Mouse (Mus musculus): ENCODE results near the gene Bcl2l1.

Gene Bcl2l1

DNA sequence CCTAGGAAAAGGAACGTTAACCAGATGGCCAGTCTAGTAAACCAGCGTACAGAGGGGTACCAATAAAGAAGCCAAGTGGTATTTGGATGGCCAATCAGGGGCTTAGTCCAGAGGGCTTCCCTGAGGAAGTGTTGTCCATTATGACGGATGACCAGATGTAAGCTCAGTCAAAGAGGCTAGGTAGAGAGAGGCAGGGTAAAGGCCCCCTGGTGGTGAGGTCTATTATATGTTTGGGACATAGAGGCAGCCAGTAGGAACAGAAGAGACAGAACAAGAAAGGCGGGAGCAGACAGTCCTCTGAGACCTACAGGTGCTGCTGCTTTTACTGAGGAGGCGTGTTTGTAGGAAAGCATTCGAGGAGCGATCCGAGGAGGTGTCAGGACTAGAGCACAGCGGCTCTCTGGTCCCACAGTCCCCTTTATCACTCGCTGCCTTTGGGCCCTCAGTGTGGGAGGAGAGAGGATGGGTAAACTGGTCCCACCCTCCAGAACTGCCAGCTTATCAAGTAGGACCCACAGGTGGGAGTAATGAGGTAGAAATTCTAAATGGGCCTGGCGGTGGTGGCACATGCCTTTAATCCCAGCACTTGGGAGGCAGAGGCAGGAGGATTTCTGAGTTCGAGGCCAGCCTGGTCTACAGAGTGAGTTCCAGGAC is 63.8 kb downstream of the Bcl2l1 start:
- DNase-seq, result peak; percentile 69

DNA sequence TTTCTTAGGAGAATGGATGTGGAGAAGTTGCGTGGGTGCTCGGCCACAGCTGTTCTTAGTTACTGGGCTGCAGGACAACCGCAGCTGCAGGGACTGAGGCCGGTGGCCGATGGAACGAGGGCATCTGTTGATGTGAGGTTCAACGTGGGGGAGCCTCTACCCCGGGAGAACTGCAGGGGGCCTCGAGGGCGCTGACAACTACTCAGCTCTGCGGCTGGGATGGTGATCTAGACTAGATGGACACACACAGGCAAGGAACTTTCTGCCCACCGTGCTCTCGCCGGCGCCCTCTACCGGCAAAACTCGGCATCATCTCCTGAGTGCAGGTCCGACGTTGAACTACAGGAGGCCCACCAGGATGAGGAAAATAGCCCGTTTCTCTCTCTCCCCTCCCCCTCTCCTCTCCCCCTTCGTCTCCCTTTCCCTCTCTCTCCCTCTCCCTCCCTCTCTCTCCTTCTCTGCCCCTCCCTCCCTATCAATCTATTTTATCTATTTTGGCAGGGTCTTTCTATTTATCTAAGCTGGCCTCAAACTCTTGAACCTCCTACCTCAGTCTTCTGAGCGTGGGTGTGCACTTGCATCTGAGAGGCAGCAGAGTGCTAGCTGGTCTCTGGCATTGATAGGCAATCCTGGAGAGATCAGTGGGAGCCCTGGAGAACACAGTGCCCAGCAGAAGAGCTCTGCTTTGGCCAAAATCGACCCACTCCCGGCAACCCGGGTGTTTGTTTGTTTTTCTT is 65.0 kb downstream of the Bcl2l1 start:
- DNase-seq, result peak; percentile 90

DNA sequence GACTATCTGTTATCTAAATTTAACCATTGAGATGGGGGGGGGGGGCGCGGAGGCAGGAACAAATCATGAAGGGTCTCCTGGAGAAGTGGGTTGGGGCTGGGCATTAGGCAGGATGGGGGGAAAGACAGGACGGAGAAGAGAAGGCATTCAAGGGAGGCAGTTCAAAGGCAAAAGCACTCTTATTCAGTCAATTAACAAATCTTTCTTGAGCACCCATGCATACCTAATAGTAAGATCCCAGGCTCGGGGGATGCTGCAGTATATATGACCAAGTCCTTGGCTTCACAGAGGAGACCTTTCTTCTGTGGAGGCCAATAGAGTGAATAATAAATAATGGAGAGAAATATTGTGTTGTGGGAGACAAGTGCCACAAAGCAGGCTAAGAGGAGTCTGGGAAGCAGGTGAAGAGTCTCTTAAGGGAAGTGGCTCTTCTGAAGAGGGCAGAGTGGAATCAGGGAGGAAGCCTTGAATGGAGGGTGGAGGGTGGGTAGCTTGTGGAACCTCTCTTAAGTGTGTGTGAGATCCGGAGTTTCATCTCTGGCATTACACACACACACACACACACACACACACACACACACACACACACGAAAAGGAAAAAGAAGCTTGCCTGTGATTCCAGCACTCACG is 66.4 kb downstream of the Bcl2l1 start:
- no peak for DNase-seq

DNA sequence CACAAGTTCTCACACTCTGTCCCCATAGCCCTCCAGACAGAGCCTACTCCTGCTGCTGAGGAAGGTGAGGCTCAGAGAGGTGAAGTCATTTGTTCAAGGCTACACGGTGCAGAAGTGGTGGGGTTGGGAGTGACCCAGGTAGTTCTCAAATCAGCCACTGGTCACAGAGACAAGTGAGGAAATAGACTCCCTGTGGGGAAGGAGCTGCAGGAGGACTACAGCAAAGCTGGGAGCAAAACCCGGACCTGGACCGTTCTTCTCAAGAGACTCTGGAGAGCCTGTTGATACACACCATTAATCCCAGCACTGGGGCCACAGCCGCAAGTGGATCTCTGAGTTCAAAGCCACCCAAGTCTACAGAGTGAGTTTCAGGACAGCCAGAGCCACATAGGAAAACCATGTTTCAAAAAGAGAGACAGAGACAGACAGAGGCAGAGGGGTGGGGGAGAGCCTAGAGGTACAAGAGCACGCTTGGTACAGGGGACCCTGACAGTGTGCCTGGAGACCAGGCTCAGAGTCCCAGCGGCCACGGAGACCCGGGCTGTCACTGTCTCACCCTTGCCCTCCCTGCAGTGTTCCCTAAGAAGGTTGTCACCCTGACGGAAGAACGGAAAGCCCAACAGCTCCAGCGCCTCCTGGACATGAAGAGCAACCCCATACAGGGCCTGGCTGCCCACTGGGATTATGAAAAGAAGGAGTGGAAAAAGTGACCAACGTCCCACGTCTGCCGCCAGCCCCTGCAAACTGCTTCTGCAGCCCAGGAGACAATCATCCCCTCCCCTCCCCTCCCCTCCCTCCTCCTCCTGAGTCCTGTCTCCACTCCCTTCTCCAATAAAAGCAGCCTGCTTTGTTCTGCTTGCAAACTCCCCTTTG is 67.1 kb downstream of the Bcl2l1 start:
- DNase-seq, result no peak

DNA sequence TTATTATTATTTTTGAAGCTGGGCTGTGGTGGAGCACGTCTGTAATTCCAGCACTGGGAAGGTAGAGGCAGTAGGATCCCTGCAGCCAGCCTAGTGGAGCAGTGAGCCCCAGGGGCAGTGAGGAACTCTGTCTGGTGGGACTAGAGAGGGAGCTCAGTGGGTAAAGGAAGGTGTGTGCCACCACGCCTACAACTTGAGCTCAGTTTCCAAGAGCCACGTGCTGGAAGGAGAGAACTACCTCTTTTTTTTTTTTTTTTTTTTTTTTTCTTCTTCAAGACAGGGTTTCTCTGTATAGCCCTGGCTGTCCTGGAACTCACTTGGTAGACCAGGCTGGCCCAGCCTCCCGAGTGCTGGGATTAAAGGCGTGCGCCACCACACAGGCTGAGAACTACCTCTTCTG is 68.2 kb downstream of the Bcl2l1 start:
- no peak for DNase-seq

DNA sequence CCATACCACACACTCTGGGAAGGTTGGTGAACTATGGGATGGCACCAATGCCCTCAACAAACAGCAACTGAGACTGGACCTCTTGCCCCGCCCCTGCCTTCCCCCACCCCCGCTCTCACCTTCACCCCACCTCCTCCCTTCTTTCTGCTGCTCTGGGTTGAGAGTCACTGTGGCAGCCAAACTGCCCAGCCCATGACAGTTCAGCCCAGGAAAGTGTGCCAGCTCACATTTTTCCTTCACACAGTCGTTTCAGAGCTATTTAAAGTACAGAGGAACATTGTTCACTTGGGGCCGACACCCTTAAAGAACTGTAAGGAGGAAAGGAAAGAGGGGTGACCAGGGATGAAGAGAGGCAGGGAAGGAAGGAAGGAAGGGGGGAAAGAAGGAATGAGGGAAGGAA is 73.2 kb downstream of the Bcl2l1 start:
- no peak for DNase-seq

DNA sequence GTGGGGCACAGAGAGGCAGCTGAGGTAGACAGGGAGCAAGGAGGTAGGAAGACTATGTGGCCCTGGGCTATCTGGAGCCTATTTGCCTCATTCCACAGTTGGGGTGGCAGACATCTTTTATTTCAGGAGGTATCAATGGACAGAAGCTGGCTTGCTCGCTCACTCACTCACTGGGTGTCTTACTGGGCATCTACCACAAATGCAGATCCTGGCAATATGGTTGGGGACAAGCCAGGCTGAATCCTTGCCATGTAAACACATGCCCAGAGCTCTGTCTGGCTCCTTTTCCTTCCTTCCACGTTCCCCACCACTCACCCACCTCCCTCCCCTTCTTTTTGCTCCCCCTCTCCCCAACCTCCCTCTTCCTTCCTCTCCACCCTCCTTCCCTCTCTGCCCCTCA is 74.0 kb downstream of the Bcl2l1 start:
- DNase-seq, result peak; percentile 81

DNA sequence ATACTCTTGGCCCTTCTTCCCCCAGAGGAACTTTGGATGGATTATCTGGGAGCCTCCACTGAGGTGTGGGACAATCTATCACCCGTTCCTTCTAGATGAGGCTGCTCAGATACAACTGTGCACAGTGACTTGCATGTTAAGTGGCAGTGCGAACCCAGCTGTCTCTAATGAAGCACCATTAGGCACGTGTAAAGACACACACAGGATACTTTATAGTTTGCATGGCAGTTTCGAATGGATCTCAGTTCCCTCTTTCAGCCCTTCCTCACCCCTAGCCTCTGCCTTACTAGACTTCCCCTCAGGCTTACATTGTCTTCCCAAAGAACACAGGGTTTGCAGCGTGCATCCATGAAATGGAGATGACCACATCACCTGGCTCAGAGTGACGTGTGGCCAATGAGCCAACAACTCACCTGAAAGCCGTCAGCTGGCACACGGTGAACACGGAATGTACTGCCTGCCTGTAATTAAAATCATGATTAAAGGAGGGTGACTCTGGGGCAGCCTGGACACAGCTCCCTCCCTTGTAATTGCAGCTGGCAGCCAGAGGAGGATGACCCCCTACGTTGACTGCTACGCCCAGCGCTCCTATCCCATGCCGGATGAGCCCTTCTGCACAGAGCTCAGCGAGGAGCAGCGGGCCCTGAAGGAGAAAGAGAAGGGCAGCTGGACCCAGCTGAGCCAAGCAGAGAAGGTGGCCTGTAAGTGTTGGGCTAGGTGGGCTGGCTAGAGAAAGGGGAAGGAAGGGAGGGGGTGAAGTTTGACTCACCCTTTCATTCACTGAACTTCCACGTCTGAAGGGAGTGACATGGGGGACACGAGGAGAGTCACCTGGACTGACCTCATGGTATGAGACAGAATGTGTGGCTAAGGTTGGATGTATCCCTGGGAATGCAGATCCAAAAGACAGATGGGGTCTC is 74.8 kb downstream of the Bcl2l1 start:
- DNase-seq, result no peak

DNA sequence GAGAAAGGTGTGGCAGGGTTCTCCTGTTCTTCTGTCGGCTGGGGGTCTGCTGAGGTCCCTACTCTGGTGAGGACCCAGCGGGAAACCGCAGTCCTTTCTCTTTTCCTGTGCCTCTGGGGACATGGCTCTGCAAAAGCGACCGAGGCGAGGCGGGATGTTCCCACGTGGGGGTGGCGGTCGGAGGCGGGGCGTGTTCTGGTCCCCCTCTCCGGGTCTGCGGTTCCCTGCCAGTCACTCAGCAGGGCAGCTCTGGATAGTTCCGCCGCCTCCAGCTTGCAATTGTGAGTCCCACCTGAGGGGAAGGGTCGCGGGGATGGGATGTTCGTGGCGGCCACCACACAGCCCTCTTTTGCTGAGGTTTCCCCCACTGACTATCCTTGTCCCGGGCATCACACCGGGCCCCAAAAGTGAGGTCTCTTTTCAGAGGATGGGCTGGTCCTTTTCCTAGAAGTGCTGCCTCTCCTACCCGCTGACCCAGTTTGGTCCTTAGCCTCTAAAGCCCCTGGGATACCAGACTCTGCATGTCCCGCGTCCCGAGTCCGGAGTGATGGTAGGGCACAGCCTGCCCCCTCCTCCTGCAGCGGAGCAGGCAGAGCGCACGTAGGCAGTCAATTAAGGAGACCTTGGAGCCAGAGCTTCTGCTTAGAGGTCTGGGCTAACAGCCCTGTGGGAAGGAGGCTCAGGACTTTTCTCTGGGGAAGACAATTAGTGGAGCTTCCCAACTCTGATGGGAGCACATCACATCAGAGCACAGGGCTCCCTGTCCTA is 77.4 kb downstream of the Bcl2l1 start, which contains the start of gene Cox4i2:
Cox4i2 (plus strand) TSS at position 230 of the 768 bp plus-strand sequence.
- DNase-seq, result no peak

DNA sequence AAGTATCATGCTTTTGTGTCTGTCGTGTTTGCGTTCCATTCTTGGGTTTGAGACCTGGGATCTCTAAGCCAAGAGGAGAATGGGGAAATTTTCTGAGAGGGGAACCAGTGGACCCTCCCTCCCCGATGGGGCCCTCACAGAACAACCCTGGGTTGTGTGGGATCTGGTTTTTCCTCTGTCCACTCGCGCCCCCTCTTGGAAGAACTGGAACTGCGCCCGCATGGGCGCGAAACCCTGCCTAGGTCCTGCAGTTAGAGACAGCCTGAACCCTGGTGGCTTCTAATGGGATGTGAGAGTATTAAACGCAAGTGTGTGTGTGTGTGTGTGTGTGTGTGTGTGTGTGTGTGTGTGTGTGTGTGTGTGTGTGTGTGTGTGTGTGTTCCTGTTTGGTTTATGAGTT is 89.1 kb downstream of the Bcl2l1 start:
- DNase-seq, result no peak

DNA sequence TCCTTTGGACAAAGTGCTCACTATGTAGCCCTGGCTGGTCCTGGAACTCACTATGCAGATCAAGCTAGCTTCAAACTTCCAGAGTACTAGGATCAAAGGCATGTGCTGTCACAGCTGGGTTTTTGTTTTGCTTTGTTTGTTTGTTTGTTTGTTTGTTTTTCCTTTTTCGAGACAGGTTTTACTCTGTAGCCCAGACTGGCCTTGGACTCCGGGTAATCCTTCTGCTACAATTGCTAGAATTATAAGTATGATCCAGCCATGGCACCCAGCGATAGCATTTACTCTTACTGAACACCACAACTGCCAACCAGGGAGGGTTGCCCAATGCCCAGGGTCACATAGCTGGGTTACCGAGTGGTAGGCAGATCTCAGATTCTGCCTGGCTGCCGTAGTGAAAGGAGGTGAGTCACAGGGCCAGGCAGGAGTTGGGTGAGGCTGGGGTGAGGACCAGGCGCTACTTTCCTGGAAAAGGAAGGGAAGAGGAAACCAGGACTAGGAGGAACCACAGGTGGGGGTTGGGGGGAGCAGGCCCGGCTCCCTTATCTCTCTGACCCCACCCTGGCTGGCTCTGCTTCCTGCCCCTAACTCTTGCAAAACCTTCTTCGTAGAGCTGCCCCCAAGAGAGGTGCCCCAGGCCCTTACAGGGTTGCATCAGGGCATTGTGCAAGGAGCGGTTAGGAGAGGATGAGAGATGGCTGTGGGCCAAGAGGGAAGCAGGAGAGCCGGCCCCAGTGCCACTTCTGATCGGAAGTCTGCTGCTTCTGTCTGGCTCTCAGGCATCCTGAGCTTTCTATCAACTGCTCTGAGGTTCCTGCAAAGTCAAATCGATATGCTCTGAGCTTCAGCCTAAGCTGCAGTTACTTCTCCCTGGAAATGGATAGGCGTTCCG is 90.1 kb downstream of the Bcl2l1 start:
- no peak for DNase-seq

DNA sequence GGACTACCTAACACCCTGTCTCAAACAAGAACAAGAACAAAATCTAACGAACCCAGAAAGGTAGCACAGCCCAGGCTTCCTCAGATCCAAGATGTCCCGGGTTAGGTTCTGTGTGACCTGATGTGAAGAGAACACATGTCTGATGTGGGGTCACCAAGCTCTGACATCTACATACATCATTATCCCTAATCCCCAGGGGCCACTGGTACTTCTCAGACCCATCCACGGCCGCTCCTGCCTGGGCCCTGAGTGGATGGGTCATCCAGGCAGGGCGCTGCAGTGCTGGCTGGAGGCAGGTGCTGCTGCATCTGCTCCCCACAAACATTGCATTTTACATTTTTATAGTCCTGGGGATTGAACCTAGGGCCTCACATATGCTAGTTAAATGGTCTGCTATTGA is 91.0 kb downstream of the Bcl2l1 start:
- DNase-seq, result no peak

DNA sequence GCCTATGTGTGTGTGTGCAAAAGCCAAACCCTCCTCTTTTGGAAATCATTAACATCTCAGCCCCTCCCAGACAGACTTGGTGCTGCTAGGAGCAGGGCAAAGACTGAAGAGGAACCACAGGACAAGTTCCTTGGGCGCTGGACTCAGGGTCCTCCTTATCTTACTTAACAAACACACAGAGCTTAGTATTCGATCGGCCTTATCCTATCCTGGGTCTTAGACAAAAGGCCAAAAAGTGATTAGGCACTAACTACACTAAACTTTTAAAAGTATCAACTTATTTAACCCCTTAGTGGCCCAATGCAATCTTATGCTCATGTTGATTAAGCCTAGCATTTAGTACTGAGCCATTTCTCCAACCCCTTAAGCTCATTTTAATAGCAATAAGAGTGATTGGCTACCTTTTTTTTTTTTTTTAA is 91.7 kb downstream of the Bcl2l1 start:
- no peak for DNase-seq

DNA sequence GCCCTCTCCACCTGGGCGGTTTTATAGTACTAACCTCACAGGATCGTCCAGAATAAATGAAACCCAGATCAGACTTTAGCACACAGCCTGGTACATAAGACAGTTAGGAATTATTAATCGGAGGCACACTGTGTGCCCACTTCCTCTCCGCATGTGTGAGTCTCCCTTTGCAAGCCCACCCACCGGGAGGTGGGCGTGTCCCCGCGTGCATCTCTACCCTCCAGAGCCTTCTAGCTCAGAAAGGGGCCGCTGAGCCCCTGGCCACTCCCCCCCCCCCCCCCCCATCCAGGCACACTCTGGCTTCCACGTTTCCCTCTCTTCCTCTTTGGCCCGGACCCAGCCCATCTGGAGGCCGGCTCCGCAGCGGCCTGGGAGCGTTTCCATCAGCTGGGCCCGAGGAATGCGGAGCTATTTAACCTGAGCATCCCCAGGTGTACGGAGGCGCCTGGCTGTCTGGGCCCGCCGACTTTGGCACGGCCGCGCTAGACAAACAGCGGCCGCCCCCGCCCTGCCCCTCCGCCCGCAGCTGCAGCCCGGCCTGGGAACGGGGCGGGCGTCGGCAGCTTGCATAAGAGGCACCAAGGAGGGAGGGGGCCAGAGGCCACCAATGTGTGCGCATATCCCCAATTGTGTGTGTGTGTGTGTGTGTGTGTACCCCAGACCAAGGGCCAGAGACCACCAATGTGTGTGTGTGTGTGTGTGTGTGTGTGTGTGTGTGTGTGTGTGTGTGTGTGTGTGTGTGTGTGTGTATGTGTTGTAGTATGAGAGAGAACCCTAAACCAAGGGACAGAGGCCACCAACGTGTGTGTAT is 92.3 kb downstream of the Bcl2l1 start:
- DNase-seq, result no peak

DNA sequence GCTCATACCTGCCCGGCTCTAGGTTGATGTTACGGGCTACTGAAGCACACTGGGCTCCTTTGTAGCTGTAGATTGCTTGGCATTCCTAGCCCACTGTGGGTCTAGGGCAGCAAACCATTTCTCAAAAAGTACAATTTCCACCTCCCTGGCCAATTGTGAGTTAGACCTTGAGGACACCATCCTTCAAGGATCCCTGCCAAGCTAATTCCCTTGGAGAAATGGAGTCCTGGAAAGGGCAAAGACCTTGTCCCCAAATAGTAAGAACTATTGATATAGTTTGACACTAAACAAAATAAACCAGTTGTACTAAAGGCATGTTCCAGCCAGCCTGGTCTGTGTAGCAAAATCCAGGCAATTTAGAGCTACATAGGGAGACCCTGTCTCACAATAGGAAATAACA is 93.2 kb downstream of the Bcl2l1 start:
- no peak for DNase-seq

DNA sequence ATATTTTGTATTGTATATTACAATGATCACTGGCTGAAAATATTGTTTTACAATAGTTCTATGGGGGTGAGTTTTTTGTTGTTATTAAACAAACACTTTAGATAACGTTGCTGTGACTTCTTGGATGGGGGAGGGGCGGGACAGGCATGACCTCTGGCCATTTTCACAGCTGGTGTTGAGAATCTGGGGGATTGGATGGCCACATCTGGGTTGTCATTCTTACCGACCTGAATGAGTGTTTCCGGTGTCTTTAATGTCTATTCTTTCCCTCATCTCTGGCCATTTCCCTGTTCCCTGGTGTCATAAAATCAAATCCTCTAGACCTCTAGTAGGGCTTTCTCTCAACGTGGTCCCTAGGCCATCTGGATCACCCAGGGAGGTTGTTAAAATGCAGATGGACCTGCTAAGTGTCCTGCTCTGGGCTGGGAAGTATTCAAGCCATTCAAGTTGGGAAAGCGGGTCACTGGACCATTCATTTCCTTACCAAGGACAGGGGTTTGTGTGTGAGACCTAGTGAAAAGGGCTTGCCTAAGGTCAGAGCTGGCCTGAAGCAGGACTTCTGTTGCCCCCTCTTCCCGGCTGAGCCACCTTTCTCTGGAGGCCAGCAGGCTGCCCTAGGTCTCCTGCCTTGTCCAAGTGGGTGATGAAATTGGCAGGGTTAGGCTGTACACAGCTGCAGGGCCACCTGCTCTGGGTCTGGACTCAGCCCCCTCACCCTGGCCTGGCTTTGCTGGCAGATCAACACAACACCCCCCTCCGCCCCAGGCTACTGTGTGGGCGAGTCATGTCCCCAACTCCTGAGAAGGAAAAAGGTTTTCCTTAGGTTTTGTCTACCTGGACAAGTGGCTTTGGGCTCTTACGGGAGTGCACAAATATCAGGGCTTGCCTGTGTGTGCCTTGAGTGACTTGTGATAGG is 94.0 kb downstream of the Bcl2l1 start:
- peak; percentile 27 for DNase-seq

DNA sequence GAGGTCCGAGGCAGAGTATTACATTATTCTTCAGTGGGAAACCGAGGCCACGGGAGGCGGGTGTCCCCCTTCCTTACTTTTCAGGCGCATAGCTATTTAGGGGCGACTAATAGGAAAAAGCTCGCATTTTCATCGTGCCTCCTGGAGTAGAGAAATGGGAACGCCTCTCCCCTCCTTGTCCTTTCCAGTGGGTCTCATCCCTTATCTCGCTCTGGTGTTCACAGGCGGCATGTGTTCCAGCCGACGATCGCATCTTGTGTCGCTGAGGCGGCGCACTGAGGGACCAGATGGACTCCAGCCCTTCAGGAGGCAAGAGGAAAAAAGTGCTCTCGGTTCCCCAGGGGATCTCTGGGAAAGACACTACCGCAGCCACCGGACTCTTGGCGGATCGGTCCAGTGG is 94.8 kb downstream of the Bcl2l1 start:
- peak; percentile 41 for DNase-seq

DNA sequence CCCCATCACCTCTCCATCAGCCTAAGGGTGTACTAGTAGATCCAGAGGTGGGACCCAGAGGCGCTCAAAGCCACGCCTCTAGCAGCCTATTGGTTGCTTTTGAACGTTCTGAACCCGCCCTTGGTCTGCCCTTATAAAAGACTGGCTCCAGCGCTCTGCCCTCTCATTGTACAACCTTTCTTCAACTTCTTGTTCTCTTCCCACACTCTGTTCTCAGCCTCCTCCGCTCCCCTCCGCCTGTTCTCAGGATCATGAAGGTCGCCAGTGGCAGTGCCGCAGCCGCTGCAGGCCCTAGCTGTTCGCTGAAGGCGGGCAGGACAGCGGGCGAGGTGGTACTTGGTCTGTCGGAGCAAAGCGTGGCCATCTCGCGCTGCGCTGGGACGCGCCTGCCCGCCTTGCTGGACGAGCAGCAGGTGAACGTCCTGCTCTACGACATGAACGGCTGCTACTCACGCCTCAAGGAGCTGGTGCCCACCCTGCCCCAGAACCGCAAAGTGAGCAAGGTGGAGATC is 95.4 kb downstream of the Bcl2l1 start, which contains the start of gene Id1:
Id1 (plus strand) TSS at position 162 of the 512 bp plus-strand sequence.
- peak; percentile 56 for DNase-seq

Data from cerebellum, adult 9-10 months (tissue).